Mouse (Mus musculus): ENCODE data around the gene Zkscan4. TPM values are rescaled to one million over a fixed set of nuclear protein-coding genes. Genes with fewer than 3 reads are reported as not detected.

The Zkscan4 gene
- polyA plus RNA-seq (2017; shearing (Covaris generic)), result not detected

GRCm38 (mm10) chr13:21478759-21479670, at the start of gene Zkscan4, which contains the start of gene Gm10065:
Zkscan4 (plus strand) TSS chr13:21478907.
Gm10065 (minus strand) TSS chr13:21479441.

DNA sequence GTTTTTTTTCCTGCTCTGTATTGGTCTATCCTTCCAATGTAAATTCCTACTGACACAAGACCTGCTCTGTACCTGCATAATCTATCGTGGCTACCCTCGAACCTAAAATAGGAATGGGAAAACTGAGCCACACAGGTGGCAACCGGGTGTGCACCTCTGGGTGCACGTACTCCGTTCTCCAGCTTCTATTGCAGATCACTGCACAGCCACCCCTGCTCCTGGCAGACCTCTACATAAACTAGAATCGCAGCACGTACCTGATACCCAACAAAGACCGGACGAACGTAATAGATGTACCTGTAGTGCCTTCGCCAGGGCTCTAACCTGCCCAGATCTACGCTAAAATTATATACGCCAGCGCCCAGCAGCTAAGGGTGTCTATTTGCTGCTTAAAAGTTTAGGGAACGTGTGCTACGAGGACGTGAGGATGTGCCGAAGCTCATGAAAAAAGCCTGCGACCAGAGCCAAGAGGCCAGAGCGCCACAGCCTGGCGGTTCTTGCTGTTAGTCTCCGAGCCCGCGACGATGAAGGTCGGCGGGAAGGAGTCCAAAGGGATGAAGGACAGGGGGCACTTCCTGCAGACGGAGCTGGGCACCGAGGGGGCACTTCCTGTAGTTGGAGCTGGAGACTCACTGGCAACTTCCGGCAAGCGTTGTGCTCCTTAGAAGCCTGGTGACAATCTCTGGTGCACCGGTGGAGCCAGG, 38.1 kb upstream of the Zkscan4 start, which contains the start of gene Pgbd1:
TSS of gene Pgbd1 (minus strand) at position 556 of the 704 bp plus-strand sequence.

GRCm38 (mm10) chr13:21453449-21453848, 25.3 kb upstream of the Zkscan4 start, which contains the start of gene Zscan26:
Zscan26 (minus strand) TSS chr13:21453730.

GRCm38 (mm10) chr13:21468061-21469019, 10.4 kb upstream of the Zkscan4 start, which contains the start of gene Nkapl:
Nkapl (minus strand) TSS chr13:21468509.

GRCm38 (mm10) chr13:21495080-21495479, 16.4 kb downstream of the Zkscan4 start, which contains the start of gene AK157302:
AK157302 (plus strand) TSS chr13:21495223.

GRCm38 (mm10) chr13:21501182-21501581, 22.5 kb downstream of the Zkscan4 start, which contains the start of gene Gm11273:
Gm11273 (minus strand) TSS chr13:21501418.

DNA sequence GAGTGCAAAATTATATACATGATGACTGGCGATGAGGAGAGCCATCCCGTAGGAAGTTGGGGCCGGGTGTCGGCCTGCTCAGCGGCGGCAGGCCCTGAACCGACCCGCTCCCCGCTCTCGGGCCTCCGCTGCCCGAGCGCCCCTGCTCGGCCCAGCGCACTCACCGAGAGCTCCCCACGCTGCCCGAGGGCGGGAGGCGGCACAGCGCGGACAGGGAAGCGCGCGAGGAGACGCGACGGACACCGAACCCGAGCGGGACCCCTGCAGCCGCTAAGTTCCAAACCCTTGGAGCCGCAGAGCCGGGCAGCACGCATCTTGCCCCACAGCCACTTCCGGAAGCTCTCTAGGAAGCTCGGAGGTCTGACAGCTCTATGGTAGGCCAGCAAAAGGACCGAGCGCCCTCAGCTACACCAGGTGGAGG, 52.1 kb downstream of the Zkscan4 start, which contains the start of gene Zkscan8:
TSS of gene Zkscan8 (minus strand) at position 340 of the 421 bp plus-strand sequence.

Other genes starting within 250 kb of the Zkscan4 start
- gene Gpx5, start 186.2 kb upstream of the Zkscan4 start, polyA plus RNA-seq (2017; shearing (Covaris generic)), result 0.30 TPM
- gene Gpx6, start 166.8 kb upstream of the Zkscan4 start, polyA plus RNA-seq (2017; shearing (Covaris generic)), result 0.57 TPM
- not detected for gene Olfr1367, start 132.0 kb upstream of the Zkscan4 start, polyA plus RNA-seq (2017; shearing (Covaris generic))
- gene Zscan12, start 116.1 kb upstream of the Zkscan4 start, polyA plus RNA-seq (2017; shearing (Covaris generic)), result 3.7 TPM
- 36.5 TPM for gene Zkscan3, start 76.2 kb upstream of the Zkscan4 start, polyA plus RNA-seq (2017; shearing (Covaris generic))
- 0.39 TPM for gene Pgbd1, start 37.8 kb upstream of the Zkscan4 start, polyA plus RNA-seq (2017; shearing (Covaris generic))
- gene Zscan26, start 25.2 kb upstream of the Zkscan4 start, polyA plus RNA-seq (2017; shearing (Covaris generic)), result 7.8 TPM
- gene Nkapl, start 10.4 kb upstream of the Zkscan4 start, polyA plus RNA-seq (2017; shearing (Covaris generic)), result not detected
- gene Gm10065, start 534 bp downstream of the Zkscan4 start, polyA plus RNA-seq (2017; shearing (Covaris generic)), result not detected
- 0.21 TPM for gene AK157302, start 16.3 kb downstream of the Zkscan4 start, polyA plus RNA-seq (2017; shearing (Covaris generic))
- 11.8 TPM for gene Gm11273, start 22.5 kb downstream of the Zkscan4 start, polyA plus RNA-seq (2017; shearing (Covaris generic))
- gene Zkscan8, start 52.2 kb downstream of the Zkscan4 start, polyA plus RNA-seq (2017; shearing (Covaris generic)), result 2.6 TPM
- not detected for gene Olfr1366, start 63.9 kb downstream of the Zkscan4 start, polyA plus RNA-seq (2017; shearing (Covaris generic))
- 0.35 TPM for gene Olfr1535, start 81.0 kb downstream of the Zkscan4 start, polyA plus RNA-seq (2017; shearing (Covaris generic))
- gene Olfr1364, start 102.9 kb downstream of the Zkscan4 start, polyA plus RNA-seq (2017; shearing (Covaris generic)), result not detected
- gene Olfr1362, start 135.1 kb downstream of the Zkscan4 start, polyA plus RNA-seq (2017; shearing (Covaris generic)), result not detected
- gene Olfr11, start 163.6 kb downstream of the Zkscan4 start, polyA plus RNA-seq (2017; shearing (Covaris generic)), result not detected
- not detected for gene Olfr1361, start 184.5 kb downstream of the Zkscan4 start, polyA plus RNA-seq (2017; shearing (Covaris generic))
- gene Olfr1360, start 198.5 kb downstream of the Zkscan4 start, polyA plus RNA-seq (2017; shearing (Covaris generic)), result 0.26 TPM
- gene Olfr1359, start 219.2 kb downstream of the Zkscan4 start, polyA plus RNA-seq (2017; shearing (Covaris generic)), result not detected
- not detected for gene Hist1h2bl, start 237.2 kb downstream of the Zkscan4 start, polyA plus RNA-seq (2017; shearing (Covaris generic))
- gene Hist1h2ai, start 237.5 kb downstream of the Zkscan4 start, polyA plus RNA-seq (2017; shearing (Covaris generic)), result not detected
- 3.6 TPM for gene Hist1h3h, start 238.8 kb downstream of the Zkscan4 start, polyA plus RNA-seq (2017; shearing (Covaris generic))
- not detected for gene Hist1h2bm, start 243.1 kb downstream of the Zkscan4 start, polyA plus RNA-seq (2017; shearing (Covaris generic))

Measured in effector memory CD4-positive, alpha-beta T cell, adult 7 months (primary cell).